Mouse (Mus musculus) CH12.LX (cell line): ENCODE results near the gene Bicd2. TPM values are rescaled to one million over a fixed set of nuclear protein-coding genes. Genes with fewer than 3 reads are reported as not detected.

Experiments used
- DNase-seq: peaks from one replicate; pipeline ENCODE4 v3.0.0-alpha.2; 2013; ENCODE audit errors: extremely low read depth
- H3K27ac ChIP-seq: 2 replicates; pipeline ENCODE4 v1.5.1; 2012; ENCODE audit warnings: low read depth, mild to moderate bottlenecking, control low read depth, moderate library complexity; ENCODE audit not compliant: insufficient read depth
- H3K27me3 ChIP-seq: replicated peaks from 2 replicates; pipeline ENCODE3; 2012; ENCODE audit warnings: inconsistent platforms
- H3K36me3 ChIP-seq, 2 experiments: replicated peaks in 1 of 2; 2 replicates each; pipeline versions ENCODE3 to v1.6.1; 2012; ENCODE audit warnings: inconsistent platforms in 1 of 2, low read length in 1 of 2, mild to moderate bottlenecking in 1 of 2, mixed read lengths in 1 of 2, moderate library complexity in 1 of 2; ENCODE audit not compliant: control insufficient read depth in 1 of 2, insufficient read depth in 1 of 2
- H3K4me1 ChIP-seq, 2 experiments: 2 replicates each; pipeline ENCODE4 v1.6.1; 2012; ENCODE audit warnings: inconsistent platforms in 1 of 2, moderate library complexity in 1 of 2; ENCODE audit not compliant: insufficient read depth in 2 of 2, control insufficient read depth in 1 of 2
- H3K4me2 ChIP-seq: 2 replicates; pipeline ENCODE4 v1.6.1; 2012; ENCODE audit warnings: low read depth, mild to moderate bottlenecking, control low read depth; ENCODE audit not compliant: poor library complexity, insufficient read depth, severe bottlenecking
- H3K4me3 ChIP-seq, 3 experiments: fragments of 150-350 bp in 1 of 3; sonication (generic) in 1 of 3; replicated peaks in 1 of 3; 2 replicates each; pipeline versions ENCODE3 to v1.5.1; 2011 to 2012; ENCODE audit warnings: low read depth in 2 of 3, low read length in 2 of 3, mild to moderate bottlenecking in 2 of 3, moderate library complexity in 2 of 3, control low read depth in 1 of 3, improper control_type of control experiment in 1 of 3, inconsistent platforms in 1 of 3, mixed read lengths in 1 of 3; ENCODE audit not compliant: poor library complexity in 1 of 3
- H3K79me2 ChIP-seq: replicated peaks from 2 replicates; pipeline ENCODE4 v1.6.1; 2012; ENCODE audit warnings: mild to moderate bottlenecking, moderate library complexity; ENCODE audit not compliant: control insufficient read depth, poor library complexity, insufficient read depth, severe bottlenecking; ENCODE audit errors: extremely low read depth
- H3K9ac ChIP-seq: 2 replicates; pipeline ENCODE4 v1.6.1; 2012; ENCODE audit warnings: low read depth, mild to moderate bottlenecking, control low read depth, moderate library complexity; ENCODE audit not compliant: insufficient read depth
- H3K9me3 ChIP-seq: replicated peaks from 2 replicates; pipeline ENCODE3; 2012; ENCODE audit warnings: low read length, inconsistent platforms, mixed read lengths
- CHD1 ChIP-seq: IDR thresholded peaks from 2 replicates; pipeline ENCODE4 v1.6.1; 2012; ENCODE audit warnings: low read depth, low read length, improper control_type of control experiment, inconsistent platforms
- ETS1 ChIP-seq: conservative IDR thresholded peaks from 2 replicates; pipeline ENCODE4 v1.6.1; 2012; ENCODE audit warnings: low read depth, mild to moderate bottlenecking, inconsistent platforms, low read length, improper control_type of control experiment, moderate library complexity
- GABPA ChIP-seq: IDR thresholded peaks from 2 replicates; pipeline ENCODE4 v1.6.1; 2012; ENCODE audit warnings: low read depth, low read length, improper control_type of control experiment, inconsistent platforms; ENCODE audit not compliant: insufficient replicate concordance
- HCFC1 ChIP-seq: IDR thresholded peaks from 2 replicates; pipeline ENCODE4 v1.6.1; 2012; ENCODE audit warnings: low read depth, mild to moderate bottlenecking, inconsistent platforms, low read length, improper control_type of control experiment
- JUN ChIP-seq: IDR thresholded peaks from 2 replicates; pipeline ENCODE4 v1.6.1; 2011; ENCODE audit warnings: low read depth, mild to moderate bottlenecking, low read length, improper control_type of control experiment, moderate library complexity; ENCODE audit not compliant: insufficient read depth
- JUND ChIP-seq: conservative IDR thresholded peaks from 2 replicates; pipeline ENCODE4 v1.6.1; 2011; ENCODE audit warnings: low read depth, low read length, improper control_type of control experiment
- MAX ChIP-seq: IDR thresholded peaks from 2 replicates; pipeline ENCODE4 v1.6.1; 2011; ENCODE audit warnings: low read length, improper control_type of control experiment
- MXI1 ChIP-seq: IDR thresholded peaks from 2 replicates; pipeline ENCODE4 v1.6.1; 2011; ENCODE audit warnings: mild to moderate bottlenecking, low read depth, low read length, improper control_type of control experiment
- MYC ChIP-seq: IDR thresholded peaks from 2 replicates; pipeline ENCODE4 v1.6.1; 2011; ENCODE audit warnings: low read depth, mild to moderate bottlenecking, improper control_type of control experiment, low read length
- NELFE ChIP-seq: IDR thresholded peaks from 2 replicates; pipeline ENCODE4 v1.6.1; 2011; ENCODE audit warnings: low read depth, low read length, improper control_type of control experiment
- NRF1 ChIP-seq: IDR thresholded peaks from 2 replicates; pipeline ENCODE4 v1.6.1; 2014; ENCODE audit warnings: low read depth, mild to moderate bottlenecking, inconsistent platforms, low read length, improper control_type of control experiment, moderate library complexity
- PAX5 ChIP-seq: IDR thresholded peaks from 2 replicates; pipeline ENCODE4 v1.6.1; 2012; ENCODE audit warnings: low read length, inconsistent platforms, mixed read lengths
- RAD21 ChIP-seq: IDR thresholded peaks from 2 replicates; pipeline ENCODE4 v1.6.1; 2011; ENCODE audit warnings: low read depth, mild to moderate bottlenecking, low read length, improper control_type of control experiment, moderate library complexity
- RCOR1 ChIP-seq: conservative IDR thresholded peaks from 2 replicates; pipeline ENCODE4 v1.6.1; 2012; ENCODE audit warnings: low read depth, mild to moderate bottlenecking, inconsistent platforms, low read length, improper control_type of control experiment
- SMC3 ChIP-seq: IDR thresholded peaks from 2 replicates; pipeline ENCODE4 v1.6.1; 2011; ENCODE audit warnings: low read depth, low read length, improper control_type of control experiment
- UBTF ChIP-seq: IDR thresholded peaks from 2 replicates; pipeline ENCODE4 v1.6.1; 2012; ENCODE audit warnings: low read depth, mild to moderate bottlenecking, inconsistent platforms, low read length, improper control_type of control experiment, moderate library complexity
- USF2 ChIP-seq: conservative IDR thresholded peaks from 2 replicates; pipeline ENCODE4 v1.6.1; 2011; ENCODE audit warnings: low read depth, low read length, improper control_type of control experiment
- ZKSCAN1 ChIP-seq: IDR thresholded peaks from 2 replicates; pipeline ENCODE4 v1.6.1; 2012; ENCODE audit warnings: low read depth, inconsistent platforms, low read length, improper control_type of control experiment, borderline replicate concordance
- ZMIZ1 ChIP-seq: IDR thresholded peaks from 2 replicates; pipeline ENCODE4 v1.6.1; 2012; ENCODE audit warnings: low read depth, mild to moderate bottlenecking, inconsistent platforms, low read length, improper control_type of control experiment
- ZNF384 ChIP-seq: IDR thresholded peaks from 2 replicates; pipeline ENCODE4 v1.6.1; 2012; ENCODE audit warnings: low read depth, low read length, improper control_type of control experiment, inconsistent platforms
- dilution Hi-C: fragments of 300-500 bp; cut with MboI; formaldehyde crosslinking; loops from 2 replicates; pipeline ENCODE4 v1.14.3; 2020; ENCODE audit warnings: low sequenced_read_pairs; ENCODE audit not compliant: extremely low pct_unique_long_range_greater_than_20kb, extremely low pct_ligation_motif_present
- in situ Hi-C: fragments of 300-500 bp; cut with MboI; formaldehyde crosslinking; loops from 3 replicates; pipeline ENCODE4 v1.14.3; 2019; ENCODE audit warnings: low sequenced_read_pairs, low pct_ligation_motif_present, low pct_unique_long_range_greater_than_20kb, mixed read lengths
- polyA plus RNA-seq: library from polyadenylated mRNA; unstranded; fragments of >175 nt; gene quantifications from 2 replicates; pipeline ENCODE4 v1.2.1, GENCODE M21; 2012; ENCODE audit warnings: low read depth; ENCODE audit not compliant: insufficient read length
- total RNA-seq, 2 experiments: library from RNA; depleted of rRNA; stranded (reverse); fragments of 300-350 nt in 1 of 2; fragments of >200 nt in 1 of 2; gene quantifications; 2 replicates each; pipeline ENCODE4 v1.2.3; 2012 to 2014

Bicd2 gene
- total and polyA plus RNA-seq, 3 experiments = 16.9 to 26.5 (median 21.0) TPM

DNA sequence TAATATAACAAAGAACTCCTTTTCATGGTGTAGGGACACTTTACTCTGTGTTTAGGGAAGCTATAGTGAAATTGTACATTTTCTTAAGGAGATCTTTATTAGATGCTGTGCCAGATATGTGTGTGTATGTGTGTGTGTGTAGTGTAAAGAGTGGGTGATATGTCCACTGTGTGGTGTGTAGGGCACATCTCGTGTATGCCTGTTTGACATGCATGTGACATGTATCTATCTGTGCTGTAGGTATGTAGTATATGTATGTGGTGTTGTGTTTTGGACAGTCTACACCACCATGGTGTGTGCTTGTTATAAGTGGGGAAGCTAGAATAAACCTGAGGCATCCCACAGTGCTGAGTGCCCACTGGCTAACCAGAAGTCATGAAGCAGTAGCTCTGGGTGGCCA lies 20.9 kb upstream of the Bicd2 start:
- no peaks in the 10 kb centered on the region for H3K79me2 ChIP-seq
- H3K27me3 ChIP-seq = no peaks in the 10 kb centered on the region
- no peak overlapping the region for H3K4me3 ChIP-seq
- H3K4me1 ChIP-seq = peaks cover 2 to 25% of the 10 kb centered on the region in 2 experiments; a peak in 2 of 4 replicates
- TF ChIP-seq NRF1 (no peak), RCOR1 (no peak), GABPA (no peak), JUND (no peak), MYC (no peak), JUN (no peak), HCFC1 (no peak), ETS1 (no peak), ZKSCAN1 (no peak), USF2 (no peak), CHD1 (no peak), MAX (no peak)
- TF ChIP-seq, all 38 proteins: peak for 0
- H3K9ac ChIP-seq = no peak overlapping the region
- no peak overlapping the region for H3K4me2 ChIP-seq
- H3K27ac ChIP-seq = no peak overlapping the region
- in situ Hi-C loops = loop anchor here (5.0 kb wide), 1 partner anchor 57 kb away; no protein-coding TSS in a partner anchor
- no peak for DNase-seq
- dilution Hi-C loops = no loop called here
- no peaks in the 10 kb centered on the region for H3K9me3 ChIP-seq
- H3K36me3 ChIP-seq = no peaks in the 10 kb centered on the region

DNA sequence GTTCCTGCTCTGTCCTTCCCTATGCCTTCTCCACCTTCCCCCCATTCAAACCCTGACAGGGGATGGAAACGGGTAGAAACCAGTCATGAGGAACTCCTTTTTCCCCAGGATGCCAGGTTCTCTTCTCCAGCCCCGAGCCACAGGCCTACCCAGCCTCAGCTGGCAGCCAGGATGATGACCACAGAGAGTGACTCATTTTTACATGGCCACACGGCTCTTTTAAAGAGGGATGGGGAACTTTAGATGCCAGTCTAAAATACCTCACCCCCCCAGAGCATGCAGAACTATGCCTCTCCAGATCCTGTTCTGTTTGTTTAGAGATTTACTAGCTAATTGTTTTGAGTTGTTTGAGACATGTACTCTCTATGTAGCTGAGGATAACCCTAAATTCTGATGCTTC lies 19.9 kb upstream of the Bicd2 start:
- Histone ChIP-seq H3K9ac (no peak overlapping the region), H3K79me2 (no peaks in the 10 kb centered on the region), H3K27ac (no peak overlapping the region), H3K27me3 (no peaks in the 10 kb centered on the region), H3K4me2 (no peak overlapping the region), H3K36me3 (no peaks in the 10 kb centered on the region), H3K9me3 (no peaks in the 10 kb centered on the region)
- no peak for DNase-seq
- dilution Hi-C loops = no loop called here
- TF ChIP-seq MXI1 = no peak
- no peak for TF ChIP-seq NELFE
- TF ChIP-seq RAD21 = no peak
- no peak for TF ChIP-seq ZMIZ1
- TF ChIP-seq ZNF384 = no peak
- no peak for TF ChIP-seq NRF1
- no peak for TF ChIP-seq UBTF
- TF ChIP-seq JUND = no peak
- TF ChIP-seq JUN = no peak
- no peak for TF ChIP-seq PAX5
- TF ChIP-seq SMC3 = no peak
- no peak for TF ChIP-seq ZKSCAN1
- TF ChIP-seq, all 38 proteins: peak for 0
- in situ Hi-C loops = loop anchor here (5.0 kb wide), 1 partner anchor 56 kb away; no protein-coding TSS in a partner anchor
- H3K4me3 ChIP-seq = no peak overlapping the region
- H3K4me1 ChIP-seq = peaks cover 2 to 28% of the 10 kb centered on the region in 2 experiments; a peak in 2 of 4 replicates
